Mouse (Mus musculus) small intestine, adult 2 months (tissue): ENCODE results near the gene Ywhag. TPM values are rescaled to one million over a fixed set of nuclear protein-coding genes. Genes with fewer than 3 reads are reported as not detected.

ENCODE experiments used
- H3K27ac ChIP-seq: fragments of 200-500 bp; 2 replicates; pipeline ENCODE4 v1.5.1; 2012; ENCODE audit warnings: low read depth, low read length, control low read depth, inconsistent platforms; ENCODE audit not compliant: insufficient read depth
- H3K27me3 ChIP-seq: fragments of 200-500 bp; 2 replicates; pipeline ENCODE4 v1.6.1; 2012; ENCODE audit warnings: mild to moderate bottlenecking, moderate library complexity, low read length, inconsistent platforms; ENCODE audit not compliant: control insufficient read depth, insufficient read depth
- H3K36me3 ChIP-seq: fragments of 200-500 bp; 2 replicates; pipeline ENCODE4 v1.6.1; 2012; ENCODE audit warnings: mild to moderate bottlenecking, low read length, control low read depth, inconsistent platforms; ENCODE audit not compliant: control insufficient read depth, insufficient read depth
- H3K4me1 ChIP-seq: fragments of 200-500 bp; 2 replicates; pipeline ENCODE4 v1.6.1; 2012; ENCODE audit warnings: low read length, inconsistent platforms, mixed read lengths; ENCODE audit not compliant: control insufficient read depth, insufficient read depth, insufficient read length
- H3K4me3 ChIP-seq: fragments of 200-500 bp; 2 replicates; pipeline ENCODE4 v1.5.1; 2012; ENCODE audit warnings: low read depth, mild to moderate bottlenecking, control low read depth, inconsistent platforms, low read length, moderate library complexity
- CTCF ChIP-seq: fragments of 200-500 bp; IDR thresholded peaks from 2 replicates; pipeline ENCODE4 v1.5.1; 2012; ENCODE audit warnings: low read depth, mild to moderate bottlenecking, control low read depth, inconsistent platforms, low read length, moderate library complexity, mixed read lengths; ENCODE audit not compliant: insufficient replicate concordance, insufficient read length; ENCODE audit errors: extremely low read depth
- POLR2A ChIP-seq: fragments of 200-500 bp; IDR thresholded peaks from 2 replicates; pipeline ENCODE4 v1.6.1; 2012; ENCODE audit warnings: low read depth, mild to moderate bottlenecking, control low read depth, inconsistent platforms, low read length, moderate library complexity
- WGBS: fragments of 180-500 bp; shearing (Covaris S2); methylation state at CpG from one replicate; pipeline ENCODE4 v1.1.7; 2018; 5-methylcytosine and 5-hydroxymethylcytosine counted together
- polyA plus RNA-seq: library from polyadenylated mRNA; depleted of rRNA; stranded (reverse); fragments of >200 nt; gene quantifications from 2 replicates; pipeline ENCODE4 v1.2.3, GENCODE M21; 2012

The Ywhag gene
- polyA plus RNA-seq, 1 experiment, result 27.3 TPM

- WGBS, result 4% methylated on average over 30 of the region's 30 CpGs
- H3K4me1 ChIP-seq, result peaks cover 2% of the 10 kb centered on the region; the same call in 1 of the 2 replicates
- H3K4me3 ChIP-seq, result peak overlapping the region; percentile 50
- peaks cover 20% of the 10 kb centered on the region for H3K27me3 ChIP-seq
- TF ChIP-seq CTCF, result no peak
- no peak for TF ChIP-seq POLR2A
- H3K27ac ChIP-seq, result peak overlapping the region; percentile 16; the same call in 1 of the 2 replicates
- no peaks in the 10 kb centered on the region for H3K36me3 ChIP-seq
Observed at GRCm38 (mm10) chr5:135888405-135889215, 45.8 kb downstream of the Ywhag start.

GRCm38 (mm10) chr5:135887675-135888102, 46.7 kb downstream of the Ywhag start, which contains the start of gene Hspb1:
Gene Hspb1 (plus strand): TSS chr5:135887919.
- Histone ChIP-seq H3K27ac (peak within 1 kb of the TSS; percentile 59), H3K4me3 (peak within 1 kb of the TSS; percentile 50), H3K4me1 (peaks cover 2% of the 10 kb centered on the region; the same call in 1 of the 2 replicates), H3K27me3 (peaks cover 20% of the 10 kb centered on the region), H3K36me3 (no peaks in the 10 kb centered on the region)
- 1% methylated on average over 24 of the region's 24 CpGs for WGBS
- TF ChIP-seq CTCF (no peak), POLR2A (no peak; the same call in 1 of the 2 replicates)

GRCm38 (mm10) chr5:135884641-135885040, 49.8 kb downstream of the Ywhag start:
- no peak for TF ChIP-seq CTCF
- TF ChIP-seq POLR2A, result no peak
- Histone ChIP-seq H3K4me3 (no peak overlapping the region), H3K36me3 (no peaks in the 10 kb centered on the region), H3K4me1 (peaks cover 5% of the 10 kb centered on the region), H3K27ac (no peak overlapping the region), H3K27me3 (peaks cover 20% of the 10 kb centered on the region)
- WGBS, result 56% methylated on average over 6 of the region's 6 CpGs

- Histone ChIP-seq H3K27me3 (no peaks in the 10 kb centered on the region), H3K4me1 (peaks cover 9% of the 10 kb centered on the region), H3K27ac (peak overlapping the region; percentile 63), H3K36me3 (no peaks in the 10 kb centered on the region), H3K4me3 (no peak overlapping the region)
- WGBS, result 7% methylated on average over 13 of the region's 13 CpGs
- no peak for TF ChIP-seq CTCF
- TF ChIP-seq POLR2A, result no peak
Observed at GRCm38 (mm10) chr5:135879449-135880158, 54.8 kb downstream of the Ywhag start.

- Histone ChIP-seq H3K36me3 (no peaks in the 10 kb centered on the region), H3K4me1 (peaks cover 9% of the 10 kb centered on the region), H3K4me3 (peak overlapping the region; percentile 54), H3K27me3 (peaks cover 8% of the 10 kb centered on the region; the same call in 1 of the 2 replicates), H3K27ac (no peak overlapping the region)
- TF ChIP-seq POLR2A, result no peak
- peak; percentile 73; the same call in 1 of the 2 replicates for TF ChIP-seq CTCF
- WGBS, result under 1% methylated on average over 16 of the region's 16 CpGs
Observed at GRCm38 (mm10) chr5:135877831-135878231, 56.6 kb downstream of the Ywhag start.

GRCm38 (mm10) chr5:135877180-135877579, 57.2 kb downstream of the Ywhag start:
- TF ChIP-seq POLR2A (no peak), CTCF (peak; percentile 31; the same call in 1 of the 2 replicates)
- Histone ChIP-seq H3K4me1 (peaks cover 9% of the 10 kb centered on the region), H3K27ac (no peak overlapping the region), H3K36me3 (no peaks in the 10 kb centered on the region), H3K4me3 (no peak overlapping the region), H3K27me3 (peaks cover 10% of the 10 kb centered on the region; the same call in 1 of the 2 replicates)
- WGBS, result 7% methylated on average over 8 of the region's 8 CpGs

GRCm38 (mm10) chr5:135873753-135874152, 60.7 kb downstream of the Ywhag start:
- H3K4me3 ChIP-seq, result no peak overlapping the region
- H3K27ac ChIP-seq, result no peak overlapping the region
- no peaks in the 10 kb centered on the region for H3K36me3 ChIP-seq
- no peak for TF ChIP-seq POLR2A
- no peak for TF ChIP-seq CTCF
- 37% methylated on average over 9 of the region's 9 CpGs for WGBS
- no peaks in the 10 kb centered on the region for H3K4me1 ChIP-seq
- H3K27me3 ChIP-seq, result peaks cover 31% of the 10 kb centered on the region
